Mouse (Mus musculus): ENCODE measurements around the gene Fn1.

The Fn1 gene

DNA sequence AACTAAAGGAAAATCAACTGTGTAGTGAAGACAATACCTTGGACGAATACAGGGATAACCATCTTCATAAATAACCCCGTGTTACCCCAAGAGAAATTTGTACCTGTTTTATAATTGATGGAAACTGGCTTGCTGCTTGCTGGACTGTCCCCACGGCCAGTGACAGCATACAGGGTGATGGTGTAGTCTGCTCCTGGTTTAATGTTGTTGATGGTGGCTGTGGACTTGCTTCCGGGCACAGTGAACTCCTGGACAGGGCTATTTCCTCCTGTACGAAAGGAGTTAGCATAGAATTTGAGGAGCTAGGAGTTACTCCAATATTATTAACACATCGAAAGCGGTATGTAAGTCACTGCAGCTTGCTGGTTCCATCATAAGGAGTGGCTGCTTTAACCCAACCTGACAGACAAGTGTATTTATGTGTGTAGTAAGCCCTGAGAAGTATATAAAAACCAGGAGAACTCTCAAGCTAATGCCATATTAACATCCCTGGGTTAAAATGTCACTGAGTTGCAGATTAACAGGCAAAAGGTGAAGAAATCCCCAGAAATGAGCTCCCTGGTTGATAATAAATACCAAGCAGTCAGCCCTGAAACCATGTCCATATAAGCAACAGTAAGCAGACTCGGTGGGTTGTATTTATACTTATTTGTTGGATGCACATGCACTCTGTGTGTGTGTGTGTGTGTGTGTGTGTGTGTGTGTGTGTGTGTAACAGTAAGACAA lies 46.2 kb downstream of the Fn1 start:
- 95% methylated on average over 8 of the region's 8 CpGs for WGBS

DNA sequence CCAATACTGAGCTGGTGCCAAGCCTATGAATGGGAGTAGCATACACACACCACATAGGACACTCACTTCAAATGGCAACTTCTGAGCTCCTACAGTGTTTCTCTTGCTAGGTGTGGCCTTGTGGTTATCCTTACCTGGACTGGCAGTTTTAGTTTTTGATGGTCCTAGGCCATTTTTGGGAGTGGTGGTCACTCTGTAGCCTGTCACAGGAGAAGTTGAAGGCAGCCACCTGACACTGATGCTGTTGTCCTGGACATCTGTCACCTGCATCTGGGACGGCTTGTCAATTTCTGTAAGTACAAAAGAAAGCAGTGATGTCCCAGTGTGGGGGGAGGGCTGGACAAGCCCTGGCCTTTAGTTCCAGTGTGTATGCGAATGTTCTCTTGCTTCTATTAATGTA lies 47.2 kb downstream of the Fn1 start:
- 88% methylated on average over 2 of the region's 2 CpGs for WGBS

DNA sequence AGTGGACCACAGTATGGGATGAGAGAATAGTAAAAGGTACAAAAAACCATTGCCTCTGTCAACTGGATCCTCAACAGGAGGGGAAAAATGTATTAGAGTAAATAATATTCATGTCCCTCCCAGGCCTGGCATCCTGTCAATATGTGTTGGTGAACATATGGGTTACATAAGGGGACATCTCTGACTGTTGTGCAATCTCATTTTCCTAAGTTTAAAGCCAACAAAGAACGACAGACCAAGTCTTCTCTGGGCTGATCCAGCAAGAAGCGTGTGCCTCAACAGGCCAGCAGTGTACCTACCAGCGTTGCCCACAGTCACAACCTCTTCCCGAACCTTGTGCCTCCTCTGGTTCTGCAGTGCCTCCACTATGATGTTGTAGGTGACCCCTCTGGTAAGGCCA lies 57.6 kb downstream of the Fn1 start:
- WGBS: 93% methylated on average over 4 of the region's 4 CpGs

DNA sequence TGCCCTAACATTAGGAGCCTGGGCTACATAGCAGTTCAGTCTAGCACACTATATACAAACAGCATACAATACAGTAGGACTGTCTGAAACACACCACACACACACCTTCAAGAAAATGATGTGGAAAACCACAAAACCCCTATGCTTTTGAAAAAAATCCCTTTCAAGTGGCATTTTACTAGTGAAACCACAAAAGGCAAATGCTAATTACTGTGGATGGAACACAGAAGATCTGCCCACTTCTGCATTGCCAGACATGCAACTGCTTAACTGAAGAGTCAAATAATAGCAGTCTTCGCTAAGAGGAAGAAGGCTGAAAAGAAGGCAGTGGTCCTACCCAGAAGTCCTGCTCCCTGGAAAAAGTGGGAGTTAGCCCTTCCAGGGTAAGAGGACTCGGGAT lies 58.7 kb downstream of the Fn1 start:
- 94% methylated on average over 2 of the region's 2 CpGs for WGBS

DNA sequence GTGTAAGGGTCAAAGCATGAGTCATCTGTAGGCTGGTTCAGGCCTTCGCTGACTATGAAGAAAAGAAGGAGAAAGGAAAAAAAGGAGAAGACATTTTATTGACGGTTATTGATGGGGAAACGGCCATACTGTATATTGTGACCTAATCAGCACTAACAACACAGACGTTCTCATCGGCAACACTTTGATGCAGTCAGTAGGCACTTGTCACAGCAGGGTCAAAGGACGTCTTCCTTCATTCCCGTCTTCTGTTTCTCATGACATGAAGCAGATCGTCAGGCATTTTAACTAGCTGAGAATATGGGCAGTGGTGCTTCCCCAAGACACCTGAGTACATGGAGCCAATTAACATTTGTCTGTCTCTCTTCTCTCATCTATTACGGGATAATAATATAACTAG lies 59.8 kb downstream of the Fn1 start:
- WGBS: 95% methylated on average over 9 of the region's 9 CpGs

DNA sequence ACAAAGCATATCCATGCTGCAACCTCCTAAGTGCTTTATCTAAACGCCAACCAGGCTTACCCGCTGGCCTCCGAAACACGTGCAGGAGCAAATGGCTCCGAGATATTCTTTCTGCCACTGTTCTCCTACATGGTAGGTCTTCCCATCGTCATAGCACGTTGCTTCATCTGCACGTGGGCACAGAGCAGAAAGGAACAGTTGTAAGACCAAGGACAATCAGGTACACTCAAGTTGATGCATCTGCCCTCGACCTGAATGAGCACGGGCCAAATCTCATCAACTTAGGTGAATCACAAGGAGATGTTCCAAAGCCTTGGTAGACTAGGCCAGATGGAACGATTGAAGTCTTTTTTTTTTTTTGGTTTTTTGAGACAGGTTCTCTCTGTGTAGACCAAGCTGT lies 63.0 kb downstream of the Fn1 start:
- WGBS: 97% methylated on average over 11 of the region's 11 CpGs

DNA sequence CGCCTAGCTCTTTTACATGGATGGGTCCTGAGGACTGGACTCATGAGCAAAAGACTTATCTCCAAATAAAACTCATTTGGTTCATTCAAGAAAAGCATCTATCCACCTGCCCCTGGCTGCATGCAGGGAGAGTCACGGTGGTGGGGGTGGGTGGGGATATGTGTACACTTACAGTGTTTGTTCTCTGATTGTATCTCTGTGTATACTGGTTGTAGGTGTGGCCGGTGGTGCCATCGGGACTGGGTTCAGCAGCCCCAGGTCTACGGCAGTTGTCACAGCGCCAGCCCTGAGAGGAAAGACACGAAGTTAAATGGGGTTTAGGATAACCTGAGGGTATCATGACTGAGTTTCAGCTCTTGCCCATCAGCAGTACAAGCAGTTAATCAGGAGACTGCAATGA lies 66.3 kb downstream of the Fn1 start:
- WGBS: 89% methylated on average over 7 of the region's 7 CpGs

DNA sequence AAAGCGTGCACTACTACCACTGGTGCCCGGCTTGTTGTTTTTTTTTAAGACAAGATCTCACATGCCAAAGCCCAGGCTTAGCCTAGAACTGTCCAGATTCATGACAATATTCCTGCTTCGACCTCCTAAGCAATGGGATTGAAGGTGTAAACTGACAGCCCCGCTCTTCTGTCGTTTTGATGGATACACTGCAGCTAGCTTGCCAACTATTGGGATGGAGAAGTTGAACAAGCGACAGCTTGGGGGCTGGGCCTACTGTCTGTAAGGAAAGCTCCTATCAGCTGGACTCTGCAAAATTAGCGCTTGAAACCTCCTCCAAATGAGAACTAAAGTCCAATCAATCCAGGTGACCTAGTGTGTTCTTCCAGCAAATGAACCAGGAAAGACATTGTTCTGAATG lies 69.1 kb downstream of the Fn1 start:
- 96% methylated on average over 7 of the region's 7 CpGs for WGBS

DNA sequence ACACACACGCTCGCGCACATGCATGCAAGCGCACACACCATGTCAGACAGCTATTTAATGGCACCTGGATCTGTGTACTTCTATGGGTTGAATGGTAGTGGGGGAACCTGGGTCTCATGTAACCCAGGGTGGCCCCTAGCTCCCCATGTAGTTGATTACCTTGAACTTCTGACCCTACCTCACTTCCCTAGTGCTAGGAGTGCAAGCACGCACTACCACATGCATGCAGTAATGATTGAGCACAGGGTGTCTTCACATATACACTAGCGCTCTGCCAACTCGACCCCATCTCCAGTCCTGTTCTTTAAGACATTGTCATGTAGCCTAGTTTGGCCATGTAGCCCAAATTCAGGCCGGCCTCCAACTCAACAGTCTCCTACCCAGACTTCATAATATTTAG lies 69.7 kb downstream of the Fn1 start:
- WGBS: 96% methylated on average over 8 of the region's 8 CpGs

DNA sequence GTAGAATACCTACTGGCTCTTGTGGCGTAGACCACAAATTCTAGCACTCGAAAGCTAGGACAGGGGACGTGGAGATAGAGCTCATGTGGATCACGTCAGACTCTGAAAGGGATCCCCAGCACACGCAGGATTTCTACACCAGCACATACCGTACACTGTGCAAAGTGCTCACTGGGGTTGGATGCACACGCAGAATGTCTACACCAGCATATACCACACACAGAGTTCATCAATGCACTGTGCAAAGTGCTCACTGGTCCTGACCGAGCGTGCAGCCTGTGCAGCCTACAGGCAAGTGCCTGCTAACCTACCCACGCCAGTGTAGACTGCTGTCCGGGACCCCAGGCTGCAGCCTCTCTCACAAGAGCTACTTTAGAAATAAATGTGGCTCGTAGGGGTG lies 72.6 kb downstream of the Fn1 start:
- WGBS: 86% methylated on average over 12 of the region's 12 CpGs

DNA sequence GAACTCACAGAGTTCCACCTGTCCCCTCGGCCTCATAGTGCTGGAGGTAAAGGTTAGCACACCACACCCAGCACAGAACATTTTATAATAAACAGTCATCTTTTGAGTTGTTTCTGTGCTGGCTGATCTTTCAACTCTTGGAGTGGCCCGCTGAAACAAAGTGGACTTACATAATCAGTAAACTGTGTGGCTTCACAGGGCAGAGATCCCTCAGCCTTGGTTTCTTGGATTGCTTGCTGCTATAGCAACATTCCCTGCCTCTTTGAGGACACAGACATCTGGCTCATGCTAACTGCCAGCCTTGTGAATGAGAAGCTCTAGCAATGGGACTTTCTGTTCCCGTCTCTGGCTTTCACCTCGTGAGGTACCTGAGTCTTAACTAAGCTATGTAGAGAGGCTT lies 73.5 kb downstream of the Fn1 start:
- 73% methylated on average over 4 of the region's 4 CpGs for WGBS

DNA sequence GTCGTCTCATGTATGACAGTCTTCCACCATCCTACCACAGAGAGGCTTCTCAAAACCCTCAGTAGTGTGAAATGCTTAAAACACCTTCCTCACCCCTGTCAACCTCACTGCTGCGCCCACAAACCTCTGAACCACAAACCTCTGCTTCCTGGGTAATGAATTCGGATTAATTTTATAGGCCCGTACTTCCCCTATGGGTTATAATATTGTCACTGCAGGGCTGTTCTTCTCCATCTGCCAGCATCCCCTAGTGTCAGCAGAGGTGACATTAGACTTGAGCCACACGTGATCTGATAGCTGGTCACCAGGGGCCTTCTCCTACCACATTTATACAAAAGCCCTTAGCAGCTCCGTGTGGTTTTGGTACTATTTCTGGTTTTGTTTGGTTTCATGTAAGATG lies 76.2 kb downstream of the Fn1 start:
- WGBS: 90% methylated on average over 6 of the region's 6 CpGs

DNA sequence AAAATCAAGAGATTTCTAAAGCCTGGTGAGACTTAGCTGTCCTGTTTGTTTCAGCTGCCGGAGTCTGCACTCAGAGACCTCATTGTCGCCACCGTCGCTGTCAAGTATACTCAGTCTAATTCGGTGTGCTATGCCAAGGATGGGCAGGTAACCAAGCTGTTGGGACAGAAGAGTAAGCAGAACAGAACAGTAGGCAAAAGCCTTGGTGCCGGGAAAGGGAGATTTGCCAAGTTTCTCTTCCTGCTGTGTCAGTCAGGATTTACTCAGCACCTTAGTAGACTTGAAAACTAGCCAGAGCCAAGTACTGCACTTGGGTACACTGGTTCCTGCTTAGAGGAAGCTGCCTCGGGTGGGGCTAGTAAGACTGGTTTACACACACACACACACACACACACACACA lies 77.0 kb downstream of the Fn1 start:
- 70% methylated on average over 7 of the region's 7 CpGs for WGBS

DNA sequence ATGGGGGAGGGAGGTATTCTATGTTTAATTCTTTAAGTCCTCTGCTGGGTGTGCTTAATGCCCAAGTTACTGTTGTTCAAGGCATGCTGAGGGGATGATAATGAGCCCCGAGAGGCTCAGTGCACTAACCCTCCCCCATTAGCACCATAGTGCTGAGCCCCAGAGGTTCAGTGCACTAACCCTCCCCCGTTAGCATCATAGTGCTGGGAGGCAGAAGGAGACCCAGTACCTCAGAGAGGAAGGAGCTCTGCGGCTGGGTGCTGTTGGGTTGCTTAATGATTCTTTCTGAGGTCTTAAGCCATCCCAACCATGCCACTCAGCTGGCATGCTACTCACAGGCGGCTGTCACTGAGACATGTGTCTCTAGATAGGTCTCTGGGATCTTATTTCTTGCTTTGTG lies 82.9 kb downstream of the Fn1 start:
- 96% methylated on average over 4 of the region's 4 CpGs for WGBS

DNA sequence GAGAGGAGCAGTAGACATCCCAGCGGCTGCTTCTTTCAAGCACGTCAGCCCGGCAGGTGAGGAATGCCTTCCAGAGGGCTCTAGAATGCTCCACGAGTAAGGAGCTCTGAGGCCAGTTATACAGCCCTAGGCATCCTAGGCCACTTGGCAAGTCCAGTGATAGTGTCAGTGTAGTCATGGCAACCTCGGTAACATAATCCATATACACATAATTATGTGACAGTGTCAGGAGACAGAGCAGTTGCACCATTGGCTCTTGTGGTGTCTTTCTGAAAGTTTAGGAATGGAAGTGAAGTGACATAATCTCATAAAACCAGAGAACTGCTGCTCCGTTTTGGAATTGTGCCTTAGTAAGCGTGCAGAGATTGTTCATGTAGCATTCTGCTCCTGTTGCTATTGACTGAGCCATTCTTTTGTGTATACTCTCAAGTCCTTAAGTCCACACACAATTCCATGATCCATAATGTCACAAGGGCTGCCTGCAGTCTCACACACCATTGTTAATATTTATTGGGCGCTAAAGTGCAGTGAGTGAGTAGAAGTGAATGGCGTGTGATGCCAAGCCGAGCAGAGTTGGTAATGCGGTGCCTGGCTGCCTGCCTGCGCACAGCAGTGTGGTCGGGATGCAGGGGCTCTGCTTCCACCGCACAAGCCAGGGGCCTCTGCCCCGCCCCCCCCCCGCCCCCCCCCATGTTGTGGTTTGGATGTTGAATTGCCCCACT lies 85.0 kb downstream of the Fn1 start:
- 77% methylated on average over 16 of the region's 16 CpGs for WGBS

DNA sequence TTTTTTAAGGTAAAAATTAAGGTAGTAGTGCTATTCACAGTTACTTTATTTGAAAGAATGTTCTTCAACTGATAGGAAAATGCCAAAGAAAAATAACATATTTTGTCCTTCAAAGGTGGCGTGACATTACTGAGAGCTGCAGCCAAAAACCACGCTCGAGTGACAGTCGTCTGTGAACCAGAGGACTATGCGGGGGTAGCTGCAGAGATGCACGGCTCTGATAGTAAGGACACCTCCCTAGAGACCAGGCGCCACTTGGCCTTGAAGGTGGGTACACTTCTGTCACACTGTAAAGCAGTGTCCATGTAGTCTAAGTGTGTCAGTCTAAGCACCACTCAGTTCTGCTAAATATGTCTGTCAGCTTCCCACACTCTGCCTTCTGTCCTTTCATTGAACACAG lies 88.7 kb downstream of the Fn1 start:
- WGBS: 93% methylated on average over 7 of the region's 7 CpGs

DNA sequence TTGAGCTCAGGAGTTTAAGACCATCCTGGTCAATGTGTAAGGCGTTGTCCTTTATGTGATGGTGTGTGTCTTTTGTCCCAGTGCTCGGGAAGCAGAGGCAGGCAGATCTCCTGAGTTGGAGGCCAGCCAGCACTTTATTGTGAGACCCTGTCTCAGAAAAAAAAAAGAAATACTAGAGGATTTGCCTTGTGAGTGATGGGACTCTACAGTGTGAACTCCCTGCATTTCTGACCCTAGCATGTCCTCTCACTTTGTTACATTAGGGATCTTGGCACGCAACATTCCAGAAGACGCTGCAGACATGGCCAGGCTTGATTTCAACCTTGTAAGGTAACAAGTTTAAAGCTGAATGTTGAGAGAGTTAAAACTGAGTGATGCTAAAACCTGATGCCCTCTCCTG lies 92.4 kb downstream of the Fn1 start:
- 97% methylated on average over 4 of the region's 4 CpGs for WGBS

DNA sequence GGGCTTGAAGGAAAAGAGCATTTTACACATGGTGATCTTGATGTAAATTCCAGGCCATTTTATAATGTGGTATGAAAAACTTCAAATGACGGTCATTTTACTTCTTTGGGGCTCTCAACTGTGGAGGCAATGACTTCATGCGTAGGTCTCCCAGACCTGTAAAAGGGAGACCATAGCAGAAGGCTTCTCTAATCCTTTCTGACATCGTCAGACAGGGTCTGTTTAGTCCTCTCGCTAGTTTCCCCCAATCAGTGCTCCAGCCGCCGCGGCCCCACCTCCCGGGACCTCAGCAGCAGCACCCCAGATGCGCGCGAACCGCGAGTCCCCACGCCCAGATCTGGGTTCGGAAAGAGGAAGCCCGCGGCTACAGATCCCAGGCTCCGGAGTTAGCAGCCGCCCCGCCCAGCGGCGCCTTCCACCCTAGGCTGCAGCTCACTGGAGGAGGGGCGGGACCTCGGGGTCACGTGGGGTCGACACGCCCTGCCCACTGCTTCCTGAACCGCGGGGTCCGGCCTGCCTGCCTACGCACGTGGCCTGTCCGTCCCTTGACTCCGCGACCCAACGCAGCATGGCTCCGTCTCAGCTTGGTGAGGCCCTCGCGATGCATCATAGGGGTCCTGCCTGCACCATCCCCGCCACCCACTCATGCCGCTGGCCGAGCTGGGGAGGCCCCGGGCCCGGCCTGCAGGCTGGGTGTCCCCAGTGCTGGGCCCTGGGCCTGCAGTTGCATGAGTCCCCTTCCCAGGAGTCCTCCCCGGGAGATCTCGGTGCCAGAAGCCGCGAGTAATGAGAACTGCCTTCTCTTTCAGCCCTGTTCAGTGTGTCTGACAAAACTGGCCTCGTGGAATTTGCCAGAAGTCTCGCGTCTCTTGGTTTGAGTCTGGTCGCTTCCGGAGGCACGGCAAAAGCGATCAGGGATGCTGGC lies 96.0 kb downstream of the Fn1 start, which contains the start of gene Atic:
Gene Atic (plus strand): TSS at position 463 of the 925 bp plus-strand sequence.
- under 1% methylated on average over 54 of the region's 55 CpGs for WGBS

DNA sequence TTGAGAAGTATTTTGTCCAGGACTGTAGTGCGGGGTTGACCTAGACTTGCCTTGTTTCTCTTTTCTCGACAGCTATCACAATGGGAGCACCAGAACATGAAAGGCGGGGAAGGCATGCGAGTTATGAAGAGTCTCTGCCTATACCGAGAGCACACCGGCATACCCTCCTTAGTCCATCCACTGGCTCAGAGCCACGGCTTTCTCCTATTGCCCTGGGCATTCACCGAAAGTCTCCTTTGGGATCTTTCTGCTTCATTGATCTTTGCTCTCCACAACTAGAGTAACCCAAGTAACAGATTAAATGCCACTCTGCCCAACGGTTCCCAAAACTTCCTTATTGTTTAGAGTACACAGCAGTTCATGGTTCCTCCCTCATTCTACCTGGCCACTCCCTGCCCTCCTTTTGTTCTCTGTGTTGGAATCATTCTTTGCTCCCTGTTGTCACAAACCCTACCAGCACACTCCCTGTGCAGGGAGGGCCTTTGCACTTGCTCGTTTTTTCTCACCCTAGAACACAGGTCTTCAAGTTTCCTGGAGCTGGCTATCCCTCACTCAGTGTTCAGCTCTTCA lies 102.3 kb downstream of the Fn1 start:
- WGBS: 88% methylated on average over 10 of the region's 10 CpGs

DNA sequence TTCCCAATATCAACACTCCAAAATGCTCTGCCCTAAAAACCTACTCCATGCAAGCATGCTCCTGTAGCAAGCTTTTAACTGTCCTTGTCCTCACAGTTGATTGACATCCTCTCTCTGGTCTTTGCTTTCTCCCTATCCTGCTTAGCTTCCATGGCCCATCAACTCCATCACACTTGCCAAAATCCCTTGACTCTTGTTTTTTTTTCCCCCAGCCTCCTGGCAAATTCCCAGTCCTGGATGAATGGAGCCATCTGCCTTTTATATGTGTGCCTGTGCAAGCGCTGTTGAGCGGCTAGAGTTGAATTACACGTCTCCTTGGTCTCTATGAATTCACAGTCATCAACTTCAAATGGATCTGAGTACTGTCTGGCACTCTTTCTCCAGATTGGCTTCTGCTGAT lies 112.6 kb downstream of the Fn1 start:
- 62% methylated on average over 3 of the region's 3 CpGs for WGBS

DNA sequence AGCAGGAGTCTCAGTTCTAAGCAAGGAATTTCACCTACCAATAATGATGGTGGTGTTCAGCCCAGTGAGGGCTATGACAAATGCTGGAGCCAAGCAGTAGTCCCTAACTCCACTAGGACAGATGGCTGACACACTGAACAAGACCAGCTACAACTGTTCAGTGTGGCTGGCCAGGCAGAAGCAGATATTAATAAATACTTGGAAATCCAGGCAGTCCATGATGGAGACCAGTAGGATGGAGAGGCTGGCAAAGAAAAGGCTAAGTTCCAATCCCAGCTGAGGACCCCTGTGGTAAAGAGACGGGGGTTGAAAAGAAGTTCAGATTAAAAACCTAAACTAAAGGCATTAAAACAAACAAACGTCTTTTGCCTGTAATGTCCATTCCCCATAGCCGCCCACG lies 113.4 kb downstream of the Fn1 start:
- WGBS: 85% methylated on average over 4 of the region's 4 CpGs
